In genomic region chr13:93498211-93499166, GRCm38 (mm10) we compare ENCODE assay signal across 8 mouse cellular contexts. TPM values are rescaled to one million over a fixed set of nuclear protein-coding genes. Genes with fewer than 3 reads are reported as not detected.
A peak's percentile ranks its signal among the peaks of the same experiment; 100 is the strongest.
DNase-seq lines count a peak whose midpoint lies in the region; TF ChIP-seq lines count a peak whose summit lies in the region.

No protein-coding gene starts in this region.

- no peaks in the 10 kb centered on the region for H3K27me3 ChIP-seq in embryonic facial prominence, embryonic 10.5 days (replicated peaks; ENCODE audit: low read depth, poor library complexity, severe bottlenecking)
- H3K27me3 ChIP-seq in liver, adult 2 months (ENCODE audit: control insufficient read depth, insufficient read depth, low read length), result no peaks in the 10 kb centered on the region

- peaks cover 35% of the 10 kb centered on the region for H3K4me1 ChIP-seq in embryonic facial prominence, embryonic 10.5 days
- H3K4me1 ChIP-seq in liver, adult 2 months (ENCODE audit: control insufficient read depth, insufficient read depth, low read length), result peaks cover 4% of the 10 kb centered on the region

- WGBS in embryonic facial prominence, embryonic 10.5 days, result under 1% methylated on average over 94 of the region's 94 CpGs
- under 1% methylated on average over 85 of the region's 94 CpGs for WGBS in liver, adult 2 months

- H3K79me2 ChIP-seq in liver, adult 2 months (ENCODE audit: control insufficient read depth, insufficient read depth, low read length), result peaks cover 17% of the 10 kb centered on the region

- no peak for TF ChIP-seq CTCF in liver, adult 2 months (IDR thresholded peaks at IDR 0.05; ENCODE audit: low read depth, low read length)

- H3K9me3 ChIP-seq in embryonic facial prominence, embryonic 10.5 days, result no peaks in the 10 kb centered on the region

- DNase-seq in 3T3-L1 (ENCODE audit: low read depth, low spot score), result peak; percentile 48
- DNase-seq in adrenal gland, postnatal 10 days, result peak; percentile 59
- DNase-seq in embryonic facial prominence, embryonic 10.5 days (ENCODE audit: low spot score), result peak; percentile 72
- peak; percentile 94 for DNase-seq in heart, adult 11 months
- peak; percentile 20 for DNase-seq in kidney, adult 11 months
- peak; percentile 63 for DNase-seq in liver, adult 2 months (ENCODE audit: extremely low read depth, low read depth, low spot score)
- DNase-seq in monocyte, adult 2 months (ENCODE audit: low read depth in 1 of 2, low spot score in 2 of 2), result peak; percentile 2 to 10
- peak; percentile 35 to 43 for DNase-seq in spleen, postnatal 14 days (ENCODE audit: low spot score in 2 of 2)

- H3K27ac ChIP-seq in embryonic facial prominence, embryonic 10.5 days (replicated peaks), result peak overlapping the region; percentile 95
- H3K27ac ChIP-seq in liver, adult 2 months (replicated peaks; ENCODE audit: insufficient read depth, low read depth, low read length), result peak overlapping the region; percentile 90

- H3K9ac ChIP-seq in liver, adult 2 months (ENCODE audit: low read depth, low read length), result peak overlapping the region; percentile 99

- H3K4me3 ChIP-seq in embryonic facial prominence, embryonic 10.5 days, result peak overlapping the region; percentile 80
- H3K4me3 ChIP-seq in liver, adult 2 months (ENCODE audit: insufficient read depth, low read depth, low read length), result peak overlapping the region; percentile 99

- H3K36me3 ChIP-seq in embryonic facial prominence, embryonic 10.5 days (replicated peaks), result peaks cover 19% of the 10 kb centered on the region
- H3K36me3 ChIP-seq in liver, adult 2 months (ENCODE audit: control insufficient read depth, insufficient read depth, low read length), result peaks cover 4% of the 10 kb centered on the region; the same call in 1 of the 2 replicates

- TF ChIP-seq POLR2A in liver, adult 2 months (IDR thresholded peaks at IDR 0.05; ENCODE audit: extremely low read depth, insufficient read depth, low read length), result no peak

RNA-seq across cellular contexts. Expression of gene Jmy, which starts 1.1 kb away (rescaled TPM):
- 10 to 100 TPM; 34.2 to 38.3 TPM for total RNA-seq in adrenal gland, postnatal 10 days (2021)
- 3.8 and 5.2 TPM in 2 replicates for polyA plus RNA-seq in embryonic facial prominence, embryonic 10.5 days (2016; fragmentation: Nextera tagmentation; extraction: Ambion mirVana)
- 7.1 and 9.1 TPM in 2 replicates for total RNA-seq in liver, adult 2 months (2014; rRNA removed)
- 3.3 and 3.7 TPM in 2 replicates for polyA plus RNA-seq in liver, adult 2 months (2012; rRNA removed)

Comparison
In these comparisons a context has a peak if more than half of its experiments do, and no peak if none do; other contexts are left out.
1. Peak in every context shown above with its lines: DNase-seq, H3K4me3 ChIP-seq and H3K27ac ChIP-seq.
2. DNase-seq: peak in every context shown above with its lines; median percentile 94 in heart, adult 11 months; 72 in embryonic facial prominence, embryonic 10.5 days; 63 in liver, adult 2 months; 59 in adrenal gland, postnatal 10 days; 48 in 3T3-L1; 39 in spleen, postnatal 14 days; 20 in kidney, adult 11 months; 6 in monocyte, adult 2 months.